Mouse (Mus musculus) forebrain, embryonic 11.5 days (tissue): Measurements from ENCODE around the gene Ear2. TPM values are rescaled to one million over a fixed set of nuclear protein-coding genes. Genes with fewer than 3 reads are reported as not detected.
"Not testable (repeated sequence)": the region's sequence is repeated elsewhere in the genome, so short reads cannot be mapped to it uniquely, and the experiment has no call there.

Experiments used
- ATAC-seq: fragments of 200-750 bp; cut with Nextera tagmentation; replicated peaks from 2 replicates; pipeline ENCODE4 v1.8.0; 2017; ENCODE audit warnings: moderate TSS enrichment; ENCODE audit not compliant: low FRiP score
- DNase-seq: peaks from one replicate; pipeline ENCODE4 v3.0.0-alpha.2; 2017; ENCODE audit warnings: low spot score
- H3K27ac ChIP-seq: fragments of 300-500 bp; sonication (generic); 2 replicates; pipeline ENCODE4 v1.5.1; 2014; ENCODE audit warnings: low read depth, low read length
- H3K27me3 ChIP-seq: fragments of 300-500 bp; sonication (generic); 2 replicates; pipeline ENCODE4 v1.6.1; 2014; ENCODE audit warnings: mild to moderate bottlenecking, low read length, mixed read lengths; ENCODE audit not compliant: control insufficient read depth, insufficient read depth
- H3K36me3 ChIP-seq: fragments of 300-500 bp; sonication (generic); 2 replicates; pipeline ENCODE4 v1.6.1; 2014; ENCODE audit warnings: mild to moderate bottlenecking, low read length, moderate library complexity, mixed read lengths; ENCODE audit not compliant: control insufficient read depth, insufficient read depth
- H3K4me1 ChIP-seq: fragments of 300-500 bp; sonication (generic); replicated peaks from 2 replicates; pipeline ENCODE4 v1.6.1; 2014; ENCODE audit warnings: low read length, mixed read lengths; ENCODE audit not compliant: control insufficient read depth, insufficient read depth
- H3K4me2 ChIP-seq: fragments of 300-500 bp; sonication (generic); 2 replicates; pipeline ENCODE4 v1.6.1; 2014; ENCODE audit warnings: low read depth, mild to moderate bottlenecking, low read length, moderate library complexity, mixed read lengths; ENCODE audit not compliant: severe bottlenecking
- H3K4me3 ChIP-seq: fragments of 300-500 bp; sonication (generic); 2 replicates; pipeline ENCODE4 v1.5.1; 2014; ENCODE audit warnings: low read depth, low read length
- H3K9ac ChIP-seq: fragments of 300-500 bp; sonication (generic); 2 replicates; pipeline ENCODE4 v1.6.1; 2014; ENCODE audit warnings: low read length
- H3K9me3 ChIP-seq: fragments of 300-500 bp; sonication (generic); 2 replicates; pipeline ENCODE4 v1.6.1; 2016; ENCODE audit warnings: low read length, mixed read lengths; ENCODE audit not compliant: control insufficient read depth
- WGBS: fragments of 180-500 bp; shearing (Covaris S2); extraction: QIAGEN DNeasy Blood & Tissue Kit; methylation state at CpG from one replicate; pipeline ENCODE4 v1.1.7; 2014; 5-methylcytosine and 5-hydroxymethylcytosine counted together
- polyA plus RNA-seq: library from polyadenylated mRNA; unstranded; fragments of >200 nt; fragmentation: Nextera tagmentation; extraction: Ambion mirVana; gene quantifications from 2 replicates; pipeline ENCODE4 v1.2.1, GENCODE M21; 2014

The Ear2 gene
- polyA plus RNA-seq, 1 experiment from 2014 or later: not detected

GRCm38 (mm10) chr14:44110981-44111380 lies 8.5 kb downstream of the Ear2 start:
- Histone ChIP-seq H3K27ac (no peak overlapping the region), H3K4me3 (no peak overlapping the region), H3K9me3 (no peaks in the 10 kb centered on the region), H3K4me2 (no peak overlapping the region), H3K4me1 (no peaks in the 10 kb centered on the region), H3K36me3 (no peaks in the 10 kb centered on the region), H3K9ac (no peak overlapping the region), H3K27me3 (no peaks in the 10 kb centered on the region)
- ATAC-seq (no peak), DNase-seq (no peak)

- H3K9ac ChIP-seq, H3K4me2 ChIP-seq, H3K4me1 ChIP-seq, DNase-seq, H3K27ac ChIP-seq, H3K36me3 ChIP-seq, H3K4me3 ChIP-seq, ATAC-seq, H3K9me3 ChIP-seq, H3K27me3 ChIP-seq: not testable (repeated sequence)
- 95% methylated on average over 4 of the region's 4 CpGs for WGBS
Observed at GRCm38 (mm10) chr14:44123551-44123950, 21.1 kb downstream of the Ear2 start, which contains the start of gene Gm3327. Gene Gm3327 (plus strand): TSS chr14:44123851.

Other genes with a start within 250 kb of the Ear2 start
- not detected in 2 replicates for gene Ear1, start 227.1 kb upstream of the Ear2 start, polyA plus RNA-seq
- not detected in 2 replicates for gene Ear10, start 179.1 kb upstream of the Ear2 start, polyA plus RNA-seq
- 3.9 and 5.6 TPM in 2 replicates for gene Gm8113, start 177.3 kb upstream of the Ear2 start, polyA plus RNA-seq
- gene Ang5, start 145.6 kb upstream of the Ear2 start, polyA plus RNA-seq: not detected in 2 replicates
- not detected in 2 replicates for gene Ang6, start 100.4 kb upstream of the Ear2 start, polyA plus RNA-seq
- gene Gm3327, start 21.2 kb downstream of the Ear2 start, polyA plus RNA-seq: not detected in 2 replicates
- not detected in 2 replicates for gene Gm8212, start 95.0 kb downstream of the Ear2 start, polyA plus RNA-seq
- gene 4930503E14Rik, start 110.6 kb downstream of the Ear2 start, polyA plus RNA-seq: not detected in 2 replicates
- gene Gm8220, start 182.9 kb downstream of the Ear2 start, polyA plus RNA-seq: not detected in 2 replicates
- gene Gm5930, start 235.9 kb downstream of the Ear2 start, polyA plus RNA-seq: not detected in 2 replicates